Mouse (Mus musculus) adrenal gland, postnatal 36 days (tissue): Measurements from ENCODE around the gene Mcrs1. TPM values are rescaled to one million over a fixed set of nuclear protein-coding genes. Genes with fewer than 3 reads are reported as not detected.
"Not testable (repeated sequence)": the region's sequence is repeated elsewhere in the genome, so short reads cannot be mapped to it uniquely, and the experiment has no call there.

ENCODE experiments used
- DNase-seq, 2 experiments: peaks; one replicate each; pipeline ENCODE4 v3.0.0; 2021; ENCODE audit warnings: mixed read lengths in 1 of 2
- long read RNA-seq, 2 experiments: library from polyadenylated mRNA; stranded (forward); transcript quantifications; one replicate each; pipeline ENCODE4 v2.0.0; 2021; ENCODE audit warnings: borderline sequencing depth in 2 of 2
- total RNA-seq, 2 experiments: library from RNA; stranded (reverse); gene quantifications; 2 replicates each; pipeline ENCODE4 v1.2.3; 2021

The Mcrs1 gene
- total RNA-seq, result 10 to 100 TPM; 37.8 to 48.2 TPM
- long read RNA-seq, experiment 1, transcript Mcrs1-202 (14 exons, 1,771 nt), result minor isoform, 9 of 151 reads
- long read RNA-seq, experiment 1, transcript Mcrs1-201 (15 exons, 1,916 nt), result major isoform, 108 of 151 reads
- long read RNA-seq, experiment 1, partial matches to known transcripts, result 9 of 151 reads
- long read RNA-seq, experiment 1, other reads (novel, unspliced or antisense), result 24 of 151 reads
- long read RNA-seq, experiment 2, transcript Mcrs1-201 (15 exons, 1,916 nt), result major isoform, 37 of 55 reads
- long read RNA-seq, experiment 2, transcript Mcrs1-202 (14 exons, 1,771 nt), result minor isoform, 5 of 55 reads
- long read RNA-seq, experiment 2, partial matches to known transcripts, result 5 of 55 reads
- long read RNA-seq, experiment 2, other reads (novel, unspliced or antisense), result 7 of 55 reads

DNA sequence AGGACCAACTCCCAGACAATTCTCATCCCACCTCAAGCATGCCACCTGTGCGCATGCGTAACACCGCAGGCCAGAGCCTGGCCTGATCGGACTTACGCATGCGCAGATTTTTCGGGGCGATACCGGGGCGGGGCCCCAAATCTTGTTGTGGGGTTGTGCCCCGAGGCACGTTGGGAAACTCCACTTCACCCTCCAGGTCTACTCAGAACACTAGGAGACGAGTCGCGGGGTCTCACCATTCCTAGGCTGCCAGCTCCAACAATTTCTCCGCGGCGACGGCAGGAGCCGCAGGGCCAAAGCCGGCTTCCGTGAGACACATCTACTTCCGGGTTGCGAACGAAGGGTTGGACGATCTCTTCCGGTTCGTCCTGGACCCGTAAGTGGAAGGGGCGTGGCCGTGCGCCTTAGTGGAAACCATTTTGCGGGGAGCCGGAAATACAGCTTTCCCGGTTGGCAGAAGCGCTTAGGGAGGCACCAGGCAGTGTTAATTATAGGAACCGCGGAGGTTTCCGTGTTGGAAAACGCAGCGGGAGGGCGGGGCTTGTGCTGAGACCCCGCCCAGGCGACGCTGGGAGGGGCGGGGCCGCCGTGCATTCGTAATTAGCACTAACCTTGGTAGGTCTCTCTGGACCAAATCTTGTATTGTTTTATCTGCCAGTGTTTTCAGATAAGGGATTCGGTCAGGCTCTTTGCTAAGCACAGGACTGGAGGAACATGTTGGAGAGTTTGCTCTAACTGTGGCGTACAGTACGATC, at the start of gene Mcrs1:
Mcrs1 (minus strand) TSS at position 336 of the 755 bp plus-strand sequence.
- peak; percentile 96 to 97 for DNase-seq

DNA sequence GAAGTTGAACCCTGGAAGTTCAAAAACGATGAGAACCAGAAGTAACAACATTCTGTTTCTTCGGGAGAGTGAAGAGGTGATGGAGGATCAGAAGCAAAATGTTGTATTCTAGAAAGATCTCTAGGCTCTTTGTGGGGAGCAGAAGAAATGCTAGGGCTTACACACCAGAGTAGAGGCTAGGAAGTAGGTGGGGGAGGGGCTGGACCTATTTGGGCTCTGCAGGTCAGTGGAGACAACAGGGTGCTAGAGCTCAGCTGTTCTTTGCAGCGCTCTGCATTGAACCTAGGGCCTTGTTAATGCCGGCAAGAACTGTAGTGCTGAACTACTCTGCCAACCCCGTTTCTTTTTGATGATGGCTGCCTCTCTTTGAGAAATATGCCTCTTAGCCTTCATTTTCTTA, 44.5 kb upstream of the Mcrs1 start:
- no peak for DNase-seq

DNA sequence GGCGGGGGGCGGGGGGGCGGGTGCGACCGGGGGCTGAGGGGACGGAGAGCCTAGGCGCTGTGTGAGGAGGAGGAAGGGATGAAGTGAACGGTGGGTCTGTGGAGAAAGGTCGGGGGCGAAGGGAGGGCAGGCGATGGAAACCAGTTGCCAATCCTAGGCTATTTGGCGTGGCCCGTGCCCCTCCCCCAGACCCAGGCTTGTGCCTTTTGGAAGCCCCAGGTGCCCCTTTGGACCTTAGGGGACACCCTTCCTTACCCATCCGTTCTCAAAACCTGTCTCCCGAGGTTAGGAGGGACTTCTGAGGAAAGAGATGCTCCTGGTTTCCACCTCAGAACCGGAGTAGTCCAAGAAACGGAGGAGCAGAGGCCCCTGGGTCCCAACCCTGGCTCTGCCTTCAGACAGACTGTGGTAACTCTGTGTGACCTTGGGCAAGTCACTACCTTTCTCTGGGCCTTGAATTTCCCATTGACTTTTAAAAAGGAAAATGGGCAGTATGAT, 43.8 kb upstream of the Mcrs1 start, which contains the start of gene Fam186b:
Fam186b (minus strand) TSS at position 405 of the 498 bp plus-strand sequence.
- DNase-seq, result peak; percentile 41 to 62

DNA sequence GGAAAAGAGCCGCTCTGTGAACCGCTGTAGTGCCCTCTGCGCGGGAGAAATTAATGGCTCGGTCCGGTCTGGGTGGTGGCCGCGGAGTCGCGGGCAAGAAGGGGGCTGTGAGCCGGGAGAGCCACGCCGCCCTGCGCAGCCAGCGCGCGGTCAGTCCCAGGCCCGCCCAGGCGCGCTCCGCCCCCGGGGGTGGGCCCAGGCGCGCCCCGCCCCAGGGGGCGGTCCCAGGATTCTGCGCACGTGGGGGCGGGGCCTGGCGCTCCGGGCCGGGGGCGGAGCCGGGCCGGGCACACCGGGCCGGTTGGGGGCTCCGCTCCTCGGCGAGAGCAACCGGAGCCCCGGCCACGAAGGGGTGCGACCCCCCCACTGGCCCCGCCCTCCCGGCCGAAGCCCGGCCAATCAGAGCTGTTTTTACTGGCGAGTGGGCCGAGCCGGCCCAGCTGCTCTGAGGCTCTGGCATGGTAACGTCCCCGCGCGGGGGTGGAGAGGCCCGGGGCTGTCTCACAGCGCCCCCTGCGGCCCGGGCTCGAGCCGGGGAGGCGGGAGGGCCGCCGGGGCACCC, 43.1 kb upstream of the Mcrs1 start, which contains the start of gene Prpf40b:
Prpf40b (plus strand) TSS at position 275 of the 562 bp plus-strand sequence.
- peak; percentile 96 to 97 for DNase-seq

DNA sequence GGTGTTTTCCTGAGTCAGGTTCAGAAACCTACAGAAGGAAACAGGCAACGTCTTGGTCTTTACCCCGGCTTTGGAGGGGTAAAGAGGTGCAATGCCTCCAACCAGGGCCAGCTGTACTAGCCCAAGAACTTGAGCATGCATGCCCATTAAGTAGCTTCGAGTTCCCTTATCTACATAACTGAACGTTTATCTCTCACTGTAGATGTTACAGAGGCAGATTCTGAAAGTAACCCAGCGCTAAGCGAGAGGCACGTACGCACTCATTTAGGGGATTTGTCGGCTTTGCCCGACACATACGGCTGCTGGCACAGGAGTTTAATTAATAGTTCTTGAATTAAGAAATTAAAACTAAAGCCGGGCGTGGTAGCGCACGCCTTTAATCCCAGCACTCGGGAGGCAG, 42.5 kb upstream of the Mcrs1 start:
- DNase-seq, result no peak

DNA sequence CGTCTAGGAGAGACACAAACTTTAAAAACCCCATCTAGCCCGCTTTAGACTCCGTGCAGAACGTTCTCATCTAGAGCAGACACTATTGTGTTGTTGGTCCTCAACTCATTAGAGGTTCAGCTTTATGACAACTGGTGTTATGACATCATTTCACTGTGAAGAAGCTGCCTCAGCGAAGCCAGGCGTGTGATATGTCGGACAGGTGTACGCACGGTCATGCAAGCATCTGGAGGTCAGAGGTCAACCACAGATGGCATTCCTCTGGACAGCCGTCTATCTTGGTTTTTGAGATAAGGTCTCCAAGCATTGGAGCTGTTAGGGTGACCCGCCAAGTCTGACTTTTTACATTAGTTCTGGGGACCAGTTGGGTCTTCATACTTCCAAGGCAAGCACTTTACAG, 38.8 kb upstream of the Mcrs1 start:
- no peak for DNase-seq

DNA sequence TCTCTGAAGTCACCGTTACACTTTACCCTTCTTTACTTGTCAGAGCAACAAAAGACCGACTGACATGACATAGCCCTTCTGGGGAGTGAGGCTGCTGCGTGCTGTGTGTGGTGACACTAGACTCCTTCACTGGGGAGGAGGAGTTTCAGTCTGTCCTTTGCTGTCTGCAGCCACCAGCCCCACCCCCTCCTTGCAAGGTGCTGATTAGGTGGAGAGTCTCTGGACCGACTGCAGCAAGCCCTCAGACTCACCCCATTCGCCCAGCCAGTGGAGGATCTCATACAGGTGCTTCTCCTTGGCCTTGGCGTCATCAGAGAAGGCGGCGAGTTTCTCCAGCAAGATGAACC, 33.4 kb upstream of the Mcrs1 start:
- DNase-seq, result no peak

DNA sequence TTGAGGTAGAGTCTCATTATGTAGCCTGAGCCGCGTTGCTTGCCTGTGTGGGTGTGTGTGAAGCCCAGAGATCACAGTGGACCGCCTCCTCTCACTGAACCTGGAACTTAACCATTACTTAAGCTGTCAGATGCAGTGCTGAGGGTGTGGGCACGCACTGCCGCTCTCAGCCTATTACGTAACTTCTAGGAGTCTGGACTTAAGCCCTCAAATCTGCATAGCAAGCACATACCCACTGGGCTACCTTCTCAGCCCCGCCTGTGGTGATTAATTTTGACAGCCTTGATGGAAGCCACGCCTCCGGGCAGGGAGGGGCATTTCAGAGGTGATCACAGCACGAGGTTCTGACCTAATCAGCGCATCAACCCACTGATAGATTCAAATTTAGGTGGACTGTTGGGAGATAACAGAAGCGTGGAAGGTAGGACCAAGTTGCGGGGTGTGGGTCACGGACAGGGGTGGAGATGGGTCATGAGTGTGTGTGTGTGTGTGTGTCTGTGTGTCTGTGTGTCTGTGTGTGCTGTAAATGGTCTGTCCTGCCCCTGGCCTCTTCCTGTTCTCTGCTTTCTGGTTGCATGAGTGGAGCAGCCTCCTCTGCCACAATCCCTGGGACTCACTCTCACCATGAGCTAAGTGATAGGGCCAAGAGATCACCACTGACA, 32.9 kb upstream of the Mcrs1 start:
- DNase-seq, result no peak

DNA sequence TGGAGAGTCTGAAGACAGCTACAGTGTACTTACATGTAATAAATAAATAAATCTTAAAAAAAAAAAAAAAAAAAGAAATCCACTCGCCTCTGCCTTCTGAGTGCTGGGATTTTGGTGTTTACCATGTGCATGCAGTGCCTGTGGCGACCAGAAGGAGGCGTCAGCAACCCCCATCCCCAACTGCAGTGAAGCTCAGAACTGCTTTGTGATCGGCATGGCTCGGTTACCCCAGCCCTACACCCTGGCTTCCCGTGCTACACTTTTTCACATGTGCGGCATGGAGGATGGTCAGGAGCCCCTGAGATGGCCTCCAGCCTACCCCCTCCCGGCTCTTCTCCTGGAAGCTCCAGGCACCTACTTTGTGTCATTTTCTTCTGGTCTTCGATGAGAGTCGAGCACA, 31.7 kb upstream of the Mcrs1 start:
- no peak for DNase-seq

DNA sequence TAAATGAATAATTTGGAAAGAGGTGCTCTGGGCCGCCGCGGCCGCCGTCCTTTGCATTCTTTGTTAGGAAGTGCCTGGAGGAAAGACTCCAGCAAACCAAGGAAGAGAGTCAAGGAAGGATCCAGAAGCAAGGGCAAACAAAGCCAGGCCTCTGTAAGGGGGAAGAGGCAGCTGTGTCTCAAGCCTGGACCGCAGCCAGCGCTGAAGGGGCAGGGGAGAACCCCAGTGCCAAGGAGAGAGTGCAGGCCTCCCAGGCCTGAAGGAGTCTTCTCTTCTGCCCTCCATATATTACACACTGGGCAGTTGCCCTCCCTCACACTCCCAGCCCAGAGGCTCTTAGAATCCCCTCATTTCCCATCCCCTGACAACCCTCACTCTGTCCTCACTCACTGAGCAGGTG, 26.5 kb upstream of the Mcrs1 start:
- no peak for DNase-seq

DNA sequence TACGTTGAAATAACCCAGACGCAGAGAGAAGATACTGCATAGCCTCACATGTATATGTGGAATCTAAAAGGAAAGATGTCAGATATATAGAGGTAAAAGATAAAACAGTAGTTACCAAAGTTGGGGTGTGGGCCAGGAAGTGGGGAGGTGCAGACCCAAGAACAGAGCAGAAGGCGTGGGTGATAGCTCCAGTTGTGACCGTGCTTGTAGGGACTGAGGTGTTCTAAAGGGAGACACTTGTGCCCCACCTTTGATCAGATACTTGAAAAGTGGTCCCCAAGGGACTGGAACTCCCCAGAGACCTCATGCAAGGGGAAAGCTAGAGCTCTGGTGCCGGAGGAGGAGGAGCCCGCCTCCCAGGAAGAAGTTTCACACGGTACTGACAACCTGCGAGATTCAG, 24.3 kb upstream of the Mcrs1 start:
- DNase-seq, result no peak

DNA sequence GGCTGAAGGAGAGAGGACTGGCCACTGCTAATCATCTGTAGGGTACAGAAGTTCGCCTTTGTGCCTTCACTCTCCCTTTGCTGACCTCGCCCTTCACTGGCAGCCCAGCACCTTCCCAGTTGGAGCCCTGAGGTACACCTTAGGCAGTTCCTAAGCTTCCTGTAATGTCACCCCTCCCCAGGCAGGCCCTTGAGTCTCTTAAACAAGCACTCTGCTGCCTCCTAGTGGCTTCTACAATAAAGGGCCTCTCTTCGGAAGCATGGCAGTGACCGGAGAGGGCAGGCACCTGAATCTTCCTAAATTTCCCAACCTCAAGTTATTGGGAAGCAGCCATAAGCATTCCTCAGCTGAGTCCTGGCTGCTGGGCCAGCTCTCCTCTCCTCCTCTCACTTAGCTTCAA, 13.9 kb upstream of the Mcrs1 start:
- DNase-seq, result peak; percentile 60 to 79

DNA sequence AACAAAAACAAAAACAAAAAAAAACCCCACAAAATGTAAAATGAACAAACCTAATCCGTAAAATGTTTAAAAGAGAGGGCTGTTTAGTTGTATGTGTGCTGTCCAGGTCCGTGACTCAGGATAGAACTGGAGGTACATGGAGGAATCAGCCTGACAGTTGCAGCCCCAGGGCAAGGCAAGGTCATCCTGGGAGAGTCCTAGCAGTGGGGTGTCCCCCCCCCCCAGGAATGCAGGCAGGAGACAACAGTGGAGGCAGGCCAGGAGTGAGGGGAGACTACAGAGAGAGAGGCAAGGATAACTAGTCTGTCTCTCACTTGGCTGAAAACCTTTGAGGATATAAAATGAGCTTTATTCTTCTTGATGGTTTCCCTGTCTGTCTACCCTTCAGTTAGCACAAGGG, 12.6 kb upstream of the Mcrs1 start:
- no peak for DNase-seq

DNA sequence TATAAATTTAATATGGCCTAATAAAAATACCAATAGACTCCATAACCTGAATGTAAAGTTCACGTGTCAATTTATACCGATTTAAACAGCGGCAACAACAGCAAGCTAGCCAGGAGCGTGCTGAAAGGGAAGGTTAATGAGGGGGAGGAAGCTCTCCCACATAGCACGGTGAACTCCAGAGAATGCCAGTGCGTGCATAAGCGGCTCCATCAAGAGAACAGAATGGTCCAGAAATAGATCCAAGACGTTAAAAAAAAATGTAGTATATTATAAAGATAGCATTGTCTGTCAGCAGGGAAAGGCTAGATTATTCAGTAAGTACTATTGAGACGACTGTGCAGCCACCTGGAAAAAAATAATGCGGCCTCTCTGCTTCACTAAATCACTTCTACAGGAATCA, 10.9 kb upstream of the Mcrs1 start:
- no peak for DNase-seq

DNA sequence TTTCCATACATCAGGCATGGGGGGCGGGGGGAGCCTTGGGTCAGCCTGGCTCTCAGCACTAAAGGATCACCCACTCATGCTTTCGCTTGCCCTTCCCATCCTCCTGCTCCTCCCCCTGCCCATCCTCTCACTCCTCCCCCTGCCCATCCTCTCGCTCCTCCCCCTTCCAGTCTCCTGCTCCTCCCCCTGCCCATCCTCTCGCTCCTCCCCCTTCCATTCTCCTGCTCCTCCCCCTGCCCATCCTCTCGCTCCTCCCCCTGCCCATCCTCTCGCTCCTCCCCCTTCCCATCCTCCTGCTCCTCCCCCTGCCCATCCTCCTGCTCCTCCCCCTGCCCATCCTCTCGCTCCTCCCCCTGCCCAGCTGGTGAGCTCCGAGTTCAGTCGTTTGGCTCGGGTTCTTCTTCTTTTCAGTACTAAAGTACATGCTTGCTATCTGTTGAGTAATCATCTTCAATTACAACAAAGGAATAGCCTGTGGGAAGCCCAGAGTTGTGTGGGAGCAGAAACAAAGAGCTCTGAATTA, 8.0 kb upstream of the Mcrs1 start:
- peak; percentile 84 to 87 for DNase-seq

DNA sequence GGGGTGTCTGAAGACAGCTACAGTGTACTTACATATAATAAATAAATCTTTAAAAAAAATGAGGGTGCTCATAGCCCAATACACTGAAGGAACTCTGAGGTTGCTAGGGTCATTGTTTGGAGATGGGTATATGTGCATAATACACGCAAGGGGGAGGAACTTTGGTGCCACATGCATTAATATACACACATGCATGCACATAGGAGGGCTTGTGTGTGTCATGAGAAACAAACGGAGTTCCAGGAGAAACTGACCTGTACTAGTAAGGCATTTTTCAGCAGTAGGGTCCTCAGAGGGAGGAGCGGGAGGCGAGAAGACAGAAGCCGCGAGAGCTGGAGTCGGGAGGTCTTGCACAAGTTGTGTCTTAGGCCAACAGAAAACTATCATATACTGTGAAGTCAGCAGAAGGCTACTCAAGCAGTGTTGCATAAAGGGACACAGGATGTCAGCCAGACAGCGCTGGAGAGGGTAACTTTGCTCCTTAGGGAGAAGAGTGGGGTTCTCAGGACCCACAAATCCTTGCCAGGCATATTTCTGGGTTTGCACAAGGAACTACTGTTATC, 7.5 kb upstream of the Mcrs1 start:
- no peak for DNase-seq

DNA sequence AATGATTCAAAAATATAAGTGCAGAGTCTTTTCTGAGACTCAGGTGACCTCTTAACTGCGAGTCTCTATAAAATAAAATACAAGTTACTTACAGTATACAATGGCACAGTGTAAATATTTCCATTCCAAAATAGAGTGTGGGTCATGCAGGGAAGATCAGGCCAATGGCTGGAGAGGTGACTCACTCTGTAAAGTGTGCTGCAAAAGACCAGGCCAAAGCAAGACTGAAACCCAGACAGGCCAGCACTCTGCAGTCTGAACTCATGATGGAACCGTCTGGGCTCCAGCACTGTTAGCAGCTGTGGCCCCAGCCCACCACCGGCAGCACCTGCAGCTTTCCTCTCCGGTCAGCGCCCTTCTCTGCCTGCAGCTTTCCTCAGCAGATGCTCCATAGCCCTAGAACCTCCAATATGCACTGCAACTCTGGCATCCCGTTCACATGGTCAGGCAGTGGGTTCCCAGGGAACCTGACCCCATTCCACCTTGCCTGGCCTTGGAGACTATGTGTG, 3.5 kb upstream of the Mcrs1 start:
- DNase-seq, result no peak

DNA sequence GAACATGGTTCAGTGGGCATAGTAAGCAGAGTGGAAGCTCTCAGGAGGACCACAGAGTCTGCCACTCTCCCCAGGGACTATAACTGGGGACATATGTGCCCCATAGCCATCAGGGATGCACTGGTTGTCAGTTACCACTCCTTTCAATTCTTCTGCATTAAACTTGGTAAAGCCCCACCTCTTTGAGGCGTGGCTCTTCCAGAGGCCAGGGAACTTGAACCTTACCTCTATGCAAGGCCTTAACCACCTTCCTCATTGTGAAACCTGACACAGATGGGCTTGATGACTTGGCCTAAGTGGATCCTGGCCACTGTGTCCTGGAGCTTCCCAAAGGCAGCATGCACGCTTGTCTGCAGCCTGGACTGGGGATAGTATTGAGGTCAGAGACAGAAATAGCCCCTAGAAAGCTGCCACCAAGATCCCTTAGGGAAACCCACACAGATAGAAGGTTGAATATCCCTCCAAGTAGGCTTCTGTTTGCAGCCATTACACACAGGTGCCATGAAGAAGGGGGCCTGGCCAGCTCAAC, 2.8 kb upstream of the Mcrs1 start:
- no peak for DNase-seq

DNA sequence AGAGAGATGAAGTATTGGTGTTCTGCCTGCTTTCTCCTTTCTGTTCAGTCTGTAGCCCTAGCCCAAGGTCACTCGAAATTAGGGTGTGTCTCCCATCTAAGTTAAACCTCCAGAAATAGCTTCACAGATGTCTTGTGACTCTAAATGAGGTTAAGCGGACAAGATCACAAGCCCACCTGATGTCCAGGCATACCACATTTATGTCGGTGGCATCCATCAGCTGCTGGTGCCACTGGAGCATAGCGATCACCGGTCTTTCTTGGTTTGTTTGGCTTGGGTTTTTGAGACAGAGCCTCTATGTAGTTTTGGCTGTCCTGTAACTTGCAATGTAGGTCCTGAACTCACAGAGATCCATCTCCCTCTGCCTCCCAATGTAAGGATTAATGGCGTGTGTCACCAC, 2.0 kb upstream of the Mcrs1 start:
- no peak for DNase-seq

DNA sequence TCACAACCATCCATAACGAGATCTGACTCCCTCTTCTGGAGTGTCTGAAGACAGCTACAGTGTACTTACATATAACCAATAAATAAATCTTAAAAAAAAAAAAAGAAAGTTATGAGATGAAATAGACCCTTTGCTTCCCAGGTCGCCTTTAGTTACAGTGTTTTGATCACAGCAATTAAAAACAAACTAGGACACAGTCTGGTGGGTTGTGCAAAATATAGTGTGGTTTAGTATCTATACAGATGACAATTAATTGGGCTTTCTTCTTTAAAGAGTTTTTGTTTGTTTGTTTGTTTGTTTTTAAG, 1.4 kb upstream of the Mcrs1 start:
- DNase-seq, result not testable (repeated sequence)

DNA sequence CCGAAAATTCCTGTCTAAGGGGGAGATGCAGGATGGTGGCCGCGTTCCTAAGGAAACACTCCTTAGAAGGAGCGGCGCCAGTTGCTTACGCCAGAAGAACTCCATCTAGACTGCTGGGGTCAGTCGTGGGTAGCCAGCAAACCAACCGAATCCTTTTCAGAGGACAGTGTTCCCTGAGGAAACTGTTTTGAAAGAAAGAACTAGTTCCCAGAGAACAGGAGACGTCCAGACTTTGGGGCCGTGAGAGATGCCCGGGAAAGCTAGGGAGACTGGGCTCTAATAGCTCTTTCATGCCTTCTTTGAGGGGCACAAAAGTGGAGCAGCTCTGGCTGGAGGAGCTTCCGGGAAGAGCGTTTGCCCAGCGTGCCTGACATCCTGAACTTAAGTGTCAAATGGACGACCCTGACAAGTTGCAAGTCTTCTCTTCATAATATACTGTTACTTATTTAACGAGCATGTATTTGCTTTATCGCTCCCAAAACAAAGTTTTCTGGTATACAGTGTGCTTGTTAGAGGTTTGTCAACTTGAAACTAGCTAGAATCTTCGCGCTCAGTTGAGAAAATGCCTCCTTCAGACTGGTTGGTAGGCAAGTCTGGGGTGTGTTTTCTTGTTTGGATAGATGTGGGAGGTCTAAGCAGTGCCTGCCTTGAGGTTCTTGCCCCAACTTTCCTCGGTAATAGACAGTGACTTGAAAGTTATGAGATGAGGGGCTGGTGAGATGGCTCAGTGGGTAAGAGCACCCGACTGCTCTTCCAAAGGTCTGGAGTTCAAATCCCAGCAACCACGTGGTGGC, 817 bp upstream of the Mcrs1 start:
- no peak for DNase-seq
